Mouse (Mus musculus) limb, embryonic 15.5 days (tissue): ENCODE measurements around the gene Rai14. TPM values are rescaled to one million over a fixed set of nuclear protein-coding genes. Genes with fewer than 3 reads are reported as not detected.

ENCODE experiments used
- ATAC-seq: fragments of 200-750 bp; cut with Nextera tagmentation; 2 replicates; pipeline ENCODE4 v1.8.0; 2017; ENCODE audit warnings: low read depth, moderate TSS enrichment; ENCODE audit not compliant: insufficient number of reproducible peaks, low FRiP score, low TSS enrichment
- H3K27ac ChIP-seq: fragments of 300-500 bp; sonication (generic); 2 replicates; pipeline ENCODE4 v1.5.1; 2015; ENCODE audit warnings: moderate library complexity, mild to moderate bottlenecking, inconsistent platforms
- H3K27me3 ChIP-seq: fragments of 300-500 bp; sonication (generic); 2 replicates; pipeline ENCODE4 v1.6.1; 2015; ENCODE audit warnings: inconsistent platforms
- H3K36me3 ChIP-seq: fragments of 300-500 bp; sonication (generic); 2 replicates; pipeline ENCODE4 v1.6.1; 2015; ENCODE audit warnings: inconsistent platforms
- H3K4me1 ChIP-seq: fragments of 300-500 bp; sonication (generic); 2 replicates; pipeline ENCODE4 v1.6.1; 2015; ENCODE audit warnings: inconsistent platforms
- H3K4me2 ChIP-seq: fragments of 300-500 bp; sonication (generic); 2 replicates; pipeline ENCODE4 v1.6.1; 2015; ENCODE audit warnings: mild to moderate bottlenecking, inconsistent platforms
- H3K4me3 ChIP-seq: fragments of 300-500 bp; sonication (generic); 2 replicates; pipeline ENCODE4 v1.5.1; 2015; ENCODE audit warnings: mild to moderate bottlenecking, inconsistent platforms
- H3K9ac ChIP-seq: fragments of 300-500 bp; sonication (generic); 2 replicates; pipeline ENCODE4 v1.6.1; 2015; ENCODE audit warnings: inconsistent platforms
- H3K9me3 ChIP-seq: fragments of 300-500 bp; sonication (generic); 2 replicates; pipeline ENCODE4 v1.6.1; 2016; ENCODE audit warnings: inconsistent platforms
- WGBS: fragments of 180-500 bp; shearing (Covaris S2); methylation state at CpG from one replicate; pipeline ENCODE4 v1.1.7; 2015; 5-methylcytosine and 5-hydroxymethylcytosine counted together
- polyA plus RNA-seq: library from polyadenylated mRNA; unstranded; fragments of >200 nt; fragmentation: Nextera tagmentation; extraction: Ambion mirVana; gene quantifications from 2 replicates; pipeline ENCODE4 v1.2.1, GENCODE M21; 2015

The Rai14 gene
- polyA plus RNA-seq, 1 experiment from 2014 or later, result 56.9 TPM

GRCm38 (mm10) chr15:10596871-10597270 is 117.6 kb downstream of the Rai14 start:
- no peak overlapping the region for H3K4me3 ChIP-seq
- H3K36me3 ChIP-seq, result no peaks in the 10 kb centered on the region
- peaks cover 28% of the 10 kb centered on the region for H3K4me1 ChIP-seq
- H3K9ac ChIP-seq, result no peak overlapping the region
- no peak overlapping the region for H3K27ac ChIP-seq
- no peaks in the 10 kb centered on the region for H3K9me3 ChIP-seq
- no peaks in the 10 kb centered on the region for H3K27me3 ChIP-seq
- H3K4me2 ChIP-seq, result no peak overlapping the region
- ATAC-seq, result no peak
- 91% methylated on average over 9 of the region's 9 CpGs for WGBS

- Histone ChIP-seq H3K9me3 (no peaks in the 10 kb centered on the region), H3K27ac (no peak overlapping the region), H3K36me3 (no peaks in the 10 kb centered on the region), H3K4me1 (peaks cover 28% of the 10 kb centered on the region), H3K9ac (no peak overlapping the region), H3K4me2 (no peak overlapping the region), H3K27me3 (no peaks in the 10 kb centered on the region), H3K4me3 (no peak overlapping the region)
- WGBS, result 65% methylated on average over 6 of the region's 6 CpGs
- ATAC-seq, result no peak
These were observed 119.0 kb downstream of the Rai14 start for GRCm38 (mm10) chr15:10595408-10595807.

GRCm38 (mm10) chr15:10594910-10595309 is 119.5 kb downstream of the Rai14 start:
- no peaks in the 10 kb centered on the region for H3K27me3 ChIP-seq
- no peak for ATAC-seq
- no peaks in the 10 kb centered on the region for H3K36me3 ChIP-seq
- H3K27ac ChIP-seq, result peak overlapping the region; percentile 38; the same call in 1 of the 2 replicates
- H3K4me1 ChIP-seq, result peaks cover 28% of the 10 kb centered on the region
- no peak overlapping the region for H3K4me3 ChIP-seq
- no peak overlapping the region for H3K4me2 ChIP-seq
- no peak overlapping the region for H3K9ac ChIP-seq
- H3K9me3 ChIP-seq, result no peaks in the 10 kb centered on the region
- WGBS, result 33% methylated on average over 10 of the region's 10 CpGs

- no peaks in the 10 kb centered on the region for H3K9me3 ChIP-seq
- no peak overlapping the region for H3K27ac ChIP-seq
- 78% methylated on average over 6 of the region's 6 CpGs for WGBS
- no peaks in the 10 kb centered on the region for H3K27me3 ChIP-seq
- ATAC-seq, result no peak
- peaks cover 10% of the 10 kb centered on the region for H3K36me3 ChIP-seq
- peaks cover 12% of the 10 kb centered on the region for H3K4me1 ChIP-seq
- no peak overlapping the region for H3K4me3 ChIP-seq
- H3K4me2 ChIP-seq, result no peak overlapping the region
- H3K9ac ChIP-seq, result no peak overlapping the region
These were observed 121.3 kb downstream of the Rai14 start for GRCm38 (mm10) chr15:10593094-10593493.

GRCm38 (mm10) chr15:10586565-10586964 is 127.9 kb downstream of the Rai14 start:
- H3K4me2 ChIP-seq, result no peak overlapping the region
- H3K27ac ChIP-seq, result no peak overlapping the region
- H3K4me3 ChIP-seq, result no peak overlapping the region
- no peak overlapping the region for H3K9ac ChIP-seq
- no peaks in the 10 kb centered on the region for H3K9me3 ChIP-seq
- H3K27me3 ChIP-seq, result no peaks in the 10 kb centered on the region
- no peak for ATAC-seq
- H3K36me3 ChIP-seq, result peaks cover 36% of the 10 kb centered on the region
- WGBS, result 79% methylated on average over 2 of the region's 2 CpGs
- H3K4me1 ChIP-seq, result no peaks in the 10 kb centered on the region

GRCm38 (mm10) chr15:10584359-10585187 is 129.9 kb downstream of the Rai14 start:
- Histone ChIP-seq H3K9ac (no peak overlapping the region), H3K4me2 (no peak overlapping the region), H3K4me3 (no peak overlapping the region), H3K36me3 (peaks cover 34% of the 10 kb centered on the region), H3K9me3 (no peaks in the 10 kb centered on the region), H3K27ac (no peak overlapping the region), H3K27me3 (no peaks in the 10 kb centered on the region), H3K4me1 (no peaks in the 10 kb centered on the region)
- no peak for ATAC-seq
- WGBS, result 85% methylated on average over 10 of the region's 10 CpGs

GRCm38 (mm10) chr15:10583408-10583807 is 131.0 kb downstream of the Rai14 start:
- peaks cover 36% of the 10 kb centered on the region for H3K36me3 ChIP-seq
- H3K9ac ChIP-seq, result no peak overlapping the region
- ATAC-seq, result no peak; the same call in 1 of the 2 replicates
- no peak overlapping the region for H3K4me3 ChIP-seq
- no peaks in the 10 kb centered on the region for H3K9me3 ChIP-seq
- H3K27ac ChIP-seq, result no peak overlapping the region
- H3K27me3 ChIP-seq, result no peaks in the 10 kb centered on the region
- no peak overlapping the region for H3K4me2 ChIP-seq
- 44% methylated on average over 8 of the region's 8 CpGs for WGBS
- no peaks in the 10 kb centered on the region for H3K4me1 ChIP-seq

- no peak overlapping the region for H3K4me2 ChIP-seq
- no peak overlapping the region for H3K4me3 ChIP-seq
- WGBS, result 86% methylated on average over 3 of the region's 3 CpGs
- H3K36me3 ChIP-seq, result peaks cover 48% of the 10 kb centered on the region
- H3K9ac ChIP-seq, result no peak overlapping the region
- H3K9me3 ChIP-seq, result no peaks in the 10 kb centered on the region
- ATAC-seq, result no peak
- H3K4me1 ChIP-seq, result no peaks in the 10 kb centered on the region
- no peaks in the 10 kb centered on the region for H3K27me3 ChIP-seq
- no peak overlapping the region for H3K27ac ChIP-seq
These were observed 135.3 kb downstream of the Rai14 start for GRCm38 (mm10) chr15:10579159-10579558.

- no peaks in the 10 kb centered on the region for H3K4me1 ChIP-seq
- H3K27ac ChIP-seq, result no peak overlapping the region
- H3K4me3 ChIP-seq, result no peak overlapping the region
- no peak overlapping the region for H3K9ac ChIP-seq
- WGBS, result 82% methylated on average over 7 of the region's 7 CpGs
- no peak for ATAC-seq
- H3K27me3 ChIP-seq, result no peaks in the 10 kb centered on the region
- H3K36me3 ChIP-seq, result peaks cover 45% of the 10 kb centered on the region
- no peak overlapping the region for H3K4me2 ChIP-seq
- no peaks in the 10 kb centered on the region for H3K9me3 ChIP-seq
These were observed 147.9 kb downstream of the Rai14 start for GRCm38 (mm10) chr15:10566486-10566885.

- no peak overlapping the region for H3K9ac ChIP-seq
- H3K4me2 ChIP-seq, result no peak overlapping the region
- peaks cover 26% of the 10 kb centered on the region for H3K36me3 ChIP-seq
- H3K27me3 ChIP-seq, result no peaks in the 10 kb centered on the region
- no peaks in the 10 kb centered on the region for H3K9me3 ChIP-seq
- 36% methylated on average over 1 of the region's 1 CpGs for WGBS
- no peak for ATAC-seq
- H3K4me1 ChIP-seq, result no peaks in the 10 kb centered on the region
- H3K27ac ChIP-seq, result no peak overlapping the region
- H3K4me3 ChIP-seq, result no peak overlapping the region
These were observed 150.2 kb downstream of the Rai14 start for GRCm38 (mm10) chr15:10564201-10564600.

GRCm38 (mm10) chr15:10562281-10562680 is 152.1 kb downstream of the Rai14 start:
- H3K27me3 ChIP-seq, result no peaks in the 10 kb centered on the region
- H3K4me3 ChIP-seq, result no peak overlapping the region
- no peak for ATAC-seq
- no peaks in the 10 kb centered on the region for H3K4me1 ChIP-seq
- H3K9ac ChIP-seq, result no peak overlapping the region
- no peak overlapping the region for H3K27ac ChIP-seq
- H3K9me3 ChIP-seq, result no peaks in the 10 kb centered on the region
- H3K4me2 ChIP-seq, result no peak overlapping the region
- H3K36me3 ChIP-seq, result peaks cover 8% of the 10 kb centered on the region

GRCm38 (mm10) chr15:10560005-10560404 is 154.4 kb downstream of the Rai14 start:
- Histone ChIP-seq H3K27me3 (no peaks in the 10 kb centered on the region), H3K27ac (no peak overlapping the region), H3K4me1 (no peaks in the 10 kb centered on the region), H3K9ac (no peak overlapping the region), H3K9me3 (no peaks in the 10 kb centered on the region), H3K4me3 (no peak overlapping the region), H3K4me2 (no peak overlapping the region), H3K36me3 (no peaks in the 10 kb centered on the region)
- 89% methylated on average over 7 of the region's 7 CpGs for WGBS
- ATAC-seq, result no peak
